Mouse (Mus musculus) intestine, embryonic 16.5 days (tissue): Measurements from ENCODE around the gene Hdac7. TPM values are rescaled to one million over a fixed set of nuclear protein-coding genes. Genes with fewer than 3 reads are reported as not detected.

Source experiments
- ATAC-seq: fragments of 200-750 bp; cut with Nextera tagmentation; 2 replicates; pipeline ENCODE4 v1.8.0; 2017; ENCODE audit warnings: moderate TSS enrichment, moderate library complexity
- H3K27ac ChIP-seq: fragments of 300-500 bp; sonication (generic); 2 replicates; pipeline ENCODE4 v1.5.1; 2014; ENCODE audit warnings: mild to moderate bottlenecking, low read length
- H3K27me3 ChIP-seq: fragments of 300-500 bp; sonication (generic); replicated peaks from 2 replicates; pipeline ENCODE4 v1.6.1; 2014; ENCODE audit warnings: low read length, control low read depth, mixed read lengths; ENCODE audit not compliant: control insufficient read depth, insufficient read depth
- H3K36me3 ChIP-seq: fragments of 300-500 bp; sonication (generic); 2 replicates; pipeline ENCODE4 v1.6.1; 2014; ENCODE audit warnings: low read length, control low read depth; ENCODE audit not compliant: control insufficient read depth, insufficient read depth
- H3K4me1 ChIP-seq: fragments of 300-500 bp; sonication (generic); 2 replicates; pipeline ENCODE4 v1.6.1; 2014; ENCODE audit warnings: low read length, control low read depth, mixed read lengths; ENCODE audit not compliant: control insufficient read depth, insufficient read depth
- H3K4me2 ChIP-seq: fragments of 300-500 bp; sonication (generic); 2 replicates; pipeline ENCODE4 v1.6.1; 2014; ENCODE audit warnings: low read depth, low read length, control low read depth
- H3K4me3 ChIP-seq: fragments of 300-500 bp; sonication (generic); 2 replicates; pipeline ENCODE4 v1.5.1; 2014; ENCODE audit warnings: mild to moderate bottlenecking, low read length
- H3K9ac ChIP-seq: fragments of 300-500 bp; sonication (generic); 2 replicates; pipeline ENCODE4 v1.6.1; 2014; ENCODE audit warnings: low read depth, low read length
- H3K9me3 ChIP-seq: fragments of 300-500 bp; sonication (generic); 2 replicates; pipeline ENCODE4 v1.6.1; 2016; ENCODE audit warnings: low read length, control low read depth; ENCODE audit not compliant: control insufficient read depth
- WGBS: fragments of 180-500 bp; shearing (Covaris S2); extraction: QIAGEN DNeasy Blood & Tissue Kit; methylation state at CpG from one replicate; pipeline ENCODE4 v1.1.7; 2014; 5-methylcytosine and 5-hydroxymethylcytosine counted together
- polyA plus RNA-seq: library from polyadenylated mRNA; unstranded; fragments of >200 nt; fragmentation: Nextera tagmentation; extraction: Ambion mirVana; gene quantifications from 2 replicates; pipeline ENCODE4 v1.2.1, GENCODE M21; 2015

Gene Hdac7
- polyA plus RNA-seq, 1 experiment from 2014 or later: 15.8 TPM

- Histone ChIP-seq H3K9ac (peak overlapping the region; percentile 69), H3K27me3 (no peaks in the 10 kb centered on the region), H3K4me3 (peak overlapping the region; percentile 52), H3K4me1 (peaks cover 78% of the 10 kb centered on the region), H3K4me2 (peak overlapping the region; percentile 79), H3K36me3 (no peaks in the 10 kb centered on the region), H3K27ac (peak overlapping the region; percentile 83), H3K9me3 (no peaks in the 10 kb centered on the region)
- WGBS: 7% methylated on average over 29 of the region's 29 CpGs
- ATAC-seq: peak; percentile 87
Observed at GRCm38 (mm10) chr15:97825071-97825940, 19.0 kb downstream of the Hdac7 start.

GRCm38 (mm10) chr15:97824042-97824441, 20.3 kb downstream of the Hdac7 start:
- no peak overlapping the region for H3K4me3 ChIP-seq
- 81% methylated on average over 6 of the region's 6 CpGs for WGBS
- peaks cover 66% of the 10 kb centered on the region for H3K4me1 ChIP-seq
- no peak overlapping the region for H3K27ac ChIP-seq
- H3K9ac ChIP-seq: no peak overlapping the region
- no peak overlapping the region for H3K4me2 ChIP-seq
- H3K36me3 ChIP-seq: no peaks in the 10 kb centered on the region
- H3K27me3 ChIP-seq: no peaks in the 10 kb centered on the region
- no peaks in the 10 kb centered on the region for H3K9me3 ChIP-seq
- no peak for ATAC-seq

GRCm38 (mm10) chr15:97823479-97823878, 20.8 kb downstream of the Hdac7 start:
- WGBS: 77% methylated on average over 12 of the region's 12 CpGs
- H3K4me1 ChIP-seq: peaks cover 60% of the 10 kb centered on the region

GRCm38 (mm10) chr15:97822545-97823228, 21.6 kb downstream of the Hdac7 start:
- H3K36me3 ChIP-seq: no peaks in the 10 kb centered on the region
- 47% methylated on average over 12 of the region's 12 CpGs for WGBS
- no peaks in the 10 kb centered on the region for H3K27me3 ChIP-seq
- no peak for ATAC-seq
- H3K9ac ChIP-seq: 0 out of 2 replicates have a peak overlapping the region, but pooled peaks have one; percentile 16
- no peak overlapping the region for H3K4me2 ChIP-seq
- H3K9me3 ChIP-seq: no peaks in the 10 kb centered on the region
- H3K4me1 ChIP-seq: peaks cover 57% of the 10 kb centered on the region
- no peak overlapping the region; the same call in 1 of the 2 replicates for H3K27ac ChIP-seq
- H3K4me3 ChIP-seq: no peak overlapping the region

More at GRCm38 (mm10) chr15:97823479-97823878, 20.8 kb downstream of the Hdac7 start:
- Histone ChIP-seq H3K4me2 (no peak overlapping the region), H3K4me3 (no peak overlapping the region), H3K36me3 (no peaks in the 10 kb centered on the region), H3K9me3 (no peaks in the 10 kb centered on the region), H3K9ac (0 out of 2 replicates have a peak overlapping the region, but pooled peaks have one; percentile 16), H3K27me3 (no peaks in the 10 kb centered on the region), H3K27ac (no peak overlapping the region)
- ATAC-seq: no peak

- Histone ChIP-seq H3K4me3 (no peak overlapping the region), H3K36me3 (no peaks in the 10 kb centered on the region), H3K4me1 (peaks cover 53% of the 10 kb centered on the region), H3K27me3 (no peaks in the 10 kb centered on the region), H3K4me2 (no peak overlapping the region), H3K27ac (peak overlapping the region; percentile 59), H3K9me3 (no peaks in the 10 kb centered on the region), H3K9ac (no peak overlapping the region; the same call in 1 of the 2 replicates)
- WGBS: 59% methylated on average over 6 of the region's 6 CpGs
- no peak for ATAC-seq
Observed at GRCm38 (mm10) chr15:97821983-97822363, 22.3 kb downstream of the Hdac7 start.

GRCm38 (mm10) chr15:97821321-97821982, 22.9 kb downstream of the Hdac7 start:
- Histone ChIP-seq H3K36me3 (no peaks in the 10 kb centered on the region), H3K27ac (peak overlapping the region; percentile 59), H3K27me3 (no peaks in the 10 kb centered on the region), H3K9ac (no peak overlapping the region; the same call in 1 of the 2 replicates), H3K4me2 (no peak overlapping the region), H3K9me3 (no peaks in the 10 kb centered on the region), H3K4me1 (peaks cover 49% of the 10 kb centered on the region), H3K4me3 (no peak overlapping the region)
- 38% methylated on average over 10 of the region's 10 CpGs for WGBS
- ATAC-seq: peak; percentile 16

- 86% methylated on average over 9 of the region's 9 CpGs for WGBS
- ATAC-seq: no peak
- Histone ChIP-seq H3K27ac (no peak overlapping the region), H3K36me3 (no peaks in the 10 kb centered on the region), H3K9ac (no peak overlapping the region), H3K4me3 (no peak overlapping the region), H3K4me2 (no peak overlapping the region), H3K27me3 (no peaks in the 10 kb centered on the region), H3K9me3 (no peaks in the 10 kb centered on the region), H3K4me1 (peaks cover 39% of the 10 kb centered on the region)
Observed at GRCm38 (mm10) chr15:97819937-97820336, 24.4 kb downstream of the Hdac7 start.

- ATAC-seq: no peak
- no peak overlapping the region for H3K27ac ChIP-seq
- H3K9me3 ChIP-seq: no peaks in the 10 kb centered on the region
- WGBS: 90% methylated on average over 17 of the region's 17 CpGs
- H3K4me2 ChIP-seq: no peak overlapping the region
- no peaks in the 10 kb centered on the region for H3K27me3 ChIP-seq
- H3K9ac ChIP-seq: no peak overlapping the region
- peaks cover 35% of the 10 kb centered on the region for H3K4me1 ChIP-seq
- H3K4me3 ChIP-seq: no peak overlapping the region
- no peaks in the 10 kb centered on the region for H3K36me3 ChIP-seq
Observed at GRCm38 (mm10) chr15:97816199-97816994, 27.9 kb downstream of the Hdac7 start.
